Mouse (Mus musculus) heart, embryonic 13.5 days (tissue): ENCODE results near the gene Kctd5. TPM values are rescaled to one million over a fixed set of nuclear protein-coding genes. Genes with fewer than 3 reads are reported as not detected.
"Not testable (repeated sequence)": the region's sequence is repeated elsewhere in the genome, so short reads cannot be mapped to it uniquely, and the experiment has no call there.

Experiments
- ATAC-seq: fragments of 200-750 bp; cut with Nextera tagmentation; 2 replicates; pipeline ENCODE4 v1.8.0; 2017; ENCODE audit warnings: moderate TSS enrichment; ENCODE audit not compliant: insufficient number of reproducible peaks, low FRiP score, low TSS enrichment; ENCODE audit errors: extremely low read depth
- H3K27ac ChIP-seq: fragments of 300-500 bp; sonication (generic); replicated peaks from 2 replicates; pipeline ENCODE4 v1.5.1; 2015; ENCODE audit warnings: moderate library complexity, mild to moderate bottlenecking, inconsistent platforms
- H3K27me3 ChIP-seq: fragments of 300-500 bp; sonication (generic); replicated peaks from 2 replicates; pipeline ENCODE4 v1.6.1; 2015; ENCODE audit warnings: mild to moderate bottlenecking, inconsistent platforms
- H3K36me3 ChIP-seq: fragments of 300-500 bp; sonication (generic); 2 replicates; pipeline ENCODE4 v1.6.1; 2015; ENCODE audit warnings: mild to moderate bottlenecking, inconsistent platforms
- H3K4me1 ChIP-seq: fragments of 300-500 bp; sonication (generic); 2 replicates; pipeline ENCODE4 v1.6.1; 2015; ENCODE audit warnings: inconsistent platforms
- H3K4me2 ChIP-seq: fragments of 300-500 bp; sonication (generic); 2 replicates; pipeline ENCODE4 v1.6.1; 2015; ENCODE audit warnings: inconsistent platforms, mild to moderate bottlenecking, moderate library complexity
- H3K4me3 ChIP-seq: fragments of 300-500 bp; sonication (generic); 2 replicates; pipeline ENCODE4 v1.5.1; 2015; ENCODE audit warnings: moderate library complexity, mild to moderate bottlenecking, inconsistent platforms
- H3K9ac ChIP-seq: fragments of 300-500 bp; sonication (generic); 2 replicates; pipeline ENCODE4 v1.6.1; 2015; ENCODE audit warnings: inconsistent platforms, mild to moderate bottlenecking, moderate library complexity
- H3K9me3 ChIP-seq: fragments of 300-500 bp; sonication (generic); 2 replicates; pipeline ENCODE4 v1.6.1; 2016; ENCODE audit warnings: inconsistent platforms
- WGBS: fragments of 180-500 bp; shearing (Covaris S2); methylation state at CpG from one replicate; pipeline ENCODE4 v1.1.7; 2015; ENCODE audit warnings: mixed read lengths; 5-methylcytosine and 5-hydroxymethylcytosine counted together
- polyA plus RNA-seq: library from polyadenylated mRNA; unstranded; fragments of >200 nt; fragmentation: Nextera tagmentation; extraction: Ambion mirVana; gene quantifications from 2 replicates; pipeline ENCODE4 v1.2.1, GENCODE M21; 2015

Kctd5 gene
- 39.9 and 40.8 TPM in 2 replicates for polyA plus RNA-seq

DNA sequence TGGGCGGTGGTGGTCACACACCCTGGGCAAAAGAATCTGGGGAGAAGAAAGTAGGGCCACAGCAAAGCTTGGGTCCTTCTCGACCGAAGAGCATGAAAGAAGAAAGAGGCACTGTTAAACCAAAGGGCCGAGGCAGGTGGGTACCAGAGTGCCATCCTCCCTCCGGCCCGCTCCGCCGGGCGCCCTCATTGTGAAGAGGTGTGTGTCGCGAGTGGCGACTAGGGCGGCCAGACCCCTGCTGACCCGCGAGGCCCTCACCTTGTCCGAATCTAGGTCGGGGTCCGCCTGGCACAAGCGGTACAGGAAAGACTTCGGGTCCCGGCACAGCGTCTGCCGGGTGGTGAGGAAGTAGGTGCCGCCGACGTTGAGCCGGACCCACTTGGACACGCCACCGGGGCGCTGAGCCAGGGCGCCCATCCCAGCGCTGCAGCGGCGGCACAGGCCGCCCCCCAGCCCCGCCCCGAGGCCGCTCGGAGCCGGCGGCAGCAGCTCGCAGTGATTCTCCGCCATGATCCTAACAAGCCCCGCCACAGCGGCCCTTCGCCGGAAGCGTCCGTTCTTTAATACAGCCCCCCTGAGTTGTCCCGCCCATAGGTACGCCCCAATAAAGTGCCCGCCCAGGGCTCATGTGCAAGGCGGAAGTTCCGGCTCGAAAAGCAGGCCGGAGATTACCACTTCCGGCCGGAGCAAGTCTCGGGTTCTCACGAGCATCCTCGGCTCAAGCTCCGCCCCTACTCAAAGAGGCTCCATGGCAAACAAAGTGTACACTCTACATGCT lies at the start of gene Kctd5:
Kctd5 (minus strand) TSS at position 567 of the 778 bp plus-strand sequence.
- Histone ChIP-seq H3K9me3 (no peaks in the 10 kb centered on the region), H3K27me3 (no peaks in the 10 kb centered on the region), H3K4me3 (peak within 1 kb of the TSS; percentile 81), H3K4me2 (peak within 1 kb of the TSS; percentile 80), H3K4me1 (peaks cover 32% of the 10 kb centered on the region), H3K27ac (peak within 1 kb of the TSS; percentile 85), H3K36me3 (peaks cover 25% of the 10 kb centered on the region), H3K9ac (peak within 1 kb of the TSS; percentile 90)
- WGBS: under 1% methylated on average over 62 of the region's 62 CpGs
- ATAC-seq: peak; percentile 86

- Histone ChIP-seq H3K4me2 (no peak overlapping the region), H3K9ac (no peak overlapping the region), H3K4me3 (no peak overlapping the region), H3K36me3 (peaks cover 7% of the 10 kb centered on the region; the same call in 1 of the 2 replicates), H3K4me1 (peaks cover 22% of the 10 kb centered on the region), H3K27me3 (no peaks in the 10 kb centered on the region), H3K27ac (no peak overlapping the region), H3K9me3 (no peaks in the 10 kb centered on the region)
- no peak for ATAC-seq
- 70% methylated on average over 3 of the region's 3 CpGs for WGBS
These were observed 46.2 kb upstream of the Kctd5 start for GRCm38 (mm10) chr17:24119446-24119845.

- peaks cover 28% of the 10 kb centered on the region for H3K36me3 ChIP-seq
- 78% methylated on average over 4 of the region's 4 CpGs for WGBS
- no peak overlapping the region for H3K4me3 ChIP-seq
- H3K4me1 ChIP-seq: peaks cover 24% of the 10 kb centered on the region
- ATAC-seq: no peak
- H3K4me2 ChIP-seq: no peak overlapping the region
- H3K9ac ChIP-seq: no peak overlapping the region
- H3K27me3 ChIP-seq: no peaks in the 10 kb centered on the region
- no peak overlapping the region for H3K27ac ChIP-seq
- no peaks in the 10 kb centered on the region for H3K9me3 ChIP-seq
These were observed 39.7 kb upstream of the Kctd5 start for GRCm38 (mm10) chr17:24113031-24113430.

- Histone ChIP-seq H3K4me1 (peaks cover 17% of the 10 kb centered on the region), H3K4me3 (no peak overlapping the region), H3K4me2 (no peak overlapping the region), H3K9ac (no peak overlapping the region), H3K9me3 (no peaks in the 10 kb centered on the region), H3K27me3 (no peaks in the 10 kb centered on the region), H3K36me3 (peaks cover 46% of the 10 kb centered on the region), H3K27ac (no peak overlapping the region)
- WGBS: 88% methylated on average over 1 of the region's 1 CpGs
- no peak for ATAC-seq
These were observed 38.0 kb upstream of the Kctd5 start for GRCm38 (mm10) chr17:24111256-24111655.

DNA sequence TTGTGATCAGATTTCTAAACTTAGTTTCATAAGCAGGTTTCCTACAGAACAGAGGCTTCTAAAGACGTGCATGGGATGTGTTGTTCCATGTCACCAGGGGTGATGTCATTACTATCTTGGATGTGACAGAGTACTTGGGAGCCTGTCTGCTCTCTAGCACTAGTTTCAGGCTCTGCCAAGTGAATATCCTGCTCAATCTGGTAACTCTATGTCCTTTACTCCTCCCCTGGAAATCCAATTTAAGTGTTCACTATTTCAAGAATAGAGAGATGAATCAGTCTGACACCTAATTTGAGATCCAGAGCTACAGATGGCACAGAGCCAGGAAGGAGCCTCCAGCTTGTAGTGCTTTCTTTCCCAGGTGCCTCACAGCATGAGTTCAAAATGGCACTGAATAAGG lies 35.6 kb upstream of the Kctd5 start:
- H3K4me3 ChIP-seq: no peak overlapping the region
- ATAC-seq: no peak
- H3K4me1 ChIP-seq: peaks cover 11% of the 10 kb centered on the region
- WGBS: 50% methylated on average over 1 of the region's 1 CpGs
- H3K27ac ChIP-seq: peak overlapping the region; percentile 73
- peaks cover 67% of the 10 kb centered on the region for H3K36me3 ChIP-seq
- no peak overlapping the region for H3K4me2 ChIP-seq
- H3K9ac ChIP-seq: no peak overlapping the region
- no peaks in the 10 kb centered on the region for H3K9me3 ChIP-seq
- no peaks in the 10 kb centered on the region for H3K27me3 ChIP-seq

- ATAC-seq: no peak
- 88% methylated on average over 2 of the region's 2 CpGs for WGBS
- no peak overlapping the region for H3K9ac ChIP-seq
- no peaks in the 10 kb centered on the region for H3K27me3 ChIP-seq
- H3K9me3 ChIP-seq: no peaks in the 10 kb centered on the region
- H3K36me3 ChIP-seq: peaks cover 95% of the 10 kb centered on the region
- H3K27ac ChIP-seq: no peak overlapping the region
- H3K4me3 ChIP-seq: no peak overlapping the region
- no peak overlapping the region for H3K4me2 ChIP-seq
- peaks cover 11% of the 10 kb centered on the region for H3K4me1 ChIP-seq
These were observed 31.8 kb upstream of the Kctd5 start for GRCm38 (mm10) chr17:24105111-24105510.

DNA sequence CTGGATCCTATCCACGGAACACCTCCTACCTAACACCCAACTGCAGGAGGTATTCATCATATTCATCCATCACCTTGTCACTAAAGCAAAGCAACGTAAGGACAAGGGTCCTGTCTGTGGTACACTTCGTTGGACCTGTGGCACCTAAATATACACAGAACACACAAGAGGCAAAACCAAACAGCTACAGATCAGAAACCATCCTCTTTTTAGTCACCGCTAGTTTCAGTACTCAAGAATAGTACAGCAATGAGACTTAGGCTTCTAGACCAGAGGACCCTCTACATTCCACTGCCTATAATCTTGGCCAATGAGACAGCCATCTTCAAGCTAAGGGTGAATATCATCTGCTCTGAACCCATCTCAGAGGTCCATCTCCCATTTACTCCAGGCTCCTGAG lies 25.1 kb upstream of the Kctd5 start:
- Histone ChIP-seq H3K27ac (no peak overlapping the region), H3K4me1 (no peaks in the 10 kb centered on the region), H3K36me3 (peaks cover 83% of the 10 kb centered on the region), H3K9me3 (no peaks in the 10 kb centered on the region), H3K4me3 (no peak overlapping the region), H3K27me3 (no peaks in the 10 kb centered on the region), H3K4me2 (no peak overlapping the region), H3K9ac (no peak overlapping the region)
- 90% methylated on average over 4 of the region's 4 CpGs for WGBS
- no peak for ATAC-seq

- ATAC-seq: no peak
- H3K4me2 ChIP-seq: no peak overlapping the region
- WGBS: 93% methylated on average over 1 of the region's 1 CpGs
- no peak overlapping the region for H3K27ac ChIP-seq
- peaks cover 9% of the 10 kb centered on the region; the same call in 1 of the 2 replicates for H3K4me1 ChIP-seq
- no peaks in the 10 kb centered on the region for H3K27me3 ChIP-seq
- H3K4me3 ChIP-seq: no peak overlapping the region
- H3K36me3 ChIP-seq: peaks cover 89% of the 10 kb centered on the region
- H3K9ac ChIP-seq: no peak overlapping the region
- H3K9me3 ChIP-seq: no peaks in the 10 kb centered on the region
These were observed 17.3 kb upstream of the Kctd5 start for GRCm38 (mm10) chr17:24090575-24090974.

DNA sequence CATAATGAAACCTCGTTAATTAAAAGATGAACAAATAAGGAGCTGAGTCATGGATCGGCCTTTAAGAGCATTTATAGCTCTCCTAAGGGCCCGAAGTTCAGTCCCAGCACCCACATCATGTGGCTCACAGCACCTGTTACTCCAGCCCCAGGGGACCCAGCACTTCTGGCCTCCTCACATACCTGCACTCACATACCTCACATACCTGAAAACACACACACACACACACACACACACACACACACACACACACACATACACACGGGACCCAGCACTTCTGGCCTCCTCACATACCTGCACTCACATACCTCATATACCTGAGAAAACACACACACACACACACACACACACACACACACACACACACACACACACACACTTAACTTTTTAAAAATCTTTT lies 13.1 kb upstream of the Kctd5 start:
- peaks cover 87% of the 10 kb centered on the region for H3K36me3 ChIP-seq
- H3K27me3 ChIP-seq, H3K9ac ChIP-seq, H3K9me3 ChIP-seq, H3K27ac ChIP-seq, H3K4me2 ChIP-seq, H3K4me3 ChIP-seq, ATAC-seq, H3K4me1 ChIP-seq: not testable (repeated sequence)
- 94% methylated on average over 4 of the region's 4 CpGs for WGBS

- Histone ChIP-seq H3K27ac (no peak overlapping the region), H3K9me3 (no peaks in the 10 kb centered on the region), H3K4me2 (no peak overlapping the region), H3K9ac (no peak overlapping the region), H3K4me1 (peaks cover 7% of the 10 kb centered on the region; the same call in 1 of the 2 replicates), H3K4me3 (no peak overlapping the region), H3K36me3 (peaks cover 86% of the 10 kb centered on the region), H3K27me3 (no peaks in the 10 kb centered on the region)
- 46% methylated on average over 1 of the region's 1 CpGs for WGBS
- ATAC-seq: no peak
These were observed 11.3 kb upstream of the Kctd5 start for GRCm38 (mm10) chr17:24084593-24084992.

DNA sequence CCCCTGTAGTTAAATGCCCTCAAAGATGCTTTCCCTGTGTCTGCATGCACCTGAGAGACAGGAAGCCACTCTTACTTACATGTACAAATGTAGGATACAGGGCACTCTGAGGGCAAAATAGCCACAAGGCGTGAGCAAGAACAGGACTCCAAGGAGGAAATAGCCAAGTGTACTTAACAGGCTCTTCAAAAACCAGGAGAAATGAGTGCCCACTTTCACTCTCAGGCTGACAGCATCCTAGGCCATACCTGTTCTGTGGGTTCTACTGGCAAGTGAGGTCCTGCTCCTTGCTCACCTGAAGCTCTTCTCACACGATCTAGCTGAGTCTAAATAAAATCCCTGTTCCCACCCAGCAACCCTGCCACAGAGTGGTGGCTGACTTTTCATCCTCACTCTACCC lies 3.8 kb upstream of the Kctd5 start:
- peaks cover 60% of the 10 kb centered on the region for H3K36me3 ChIP-seq
- H3K27ac ChIP-seq: no peak overlapping the region
- no peaks in the 10 kb centered on the region for H3K27me3 ChIP-seq
- no peaks in the 10 kb centered on the region for H3K9me3 ChIP-seq
- WGBS: 84% methylated on average over 2 of the region's 2 CpGs
- no peak overlapping the region for H3K9ac ChIP-seq
- peaks cover 6% of the 10 kb centered on the region for H3K4me1 ChIP-seq
- no peak for ATAC-seq
- H3K4me3 ChIP-seq: no peak overlapping the region
- no peak overlapping the region for H3K4me2 ChIP-seq

GRCm38 (mm10) chr17:24069531-24069930 lies 3.8 kb downstream of the Kctd5 start:
- no peak for ATAC-seq

More at GRCm38 (mm10) chr17:24069531-24069930, 3.8 kb downstream of the Kctd5 start:
- H3K27me3 ChIP-seq: no peaks in the 10 kb centered on the region
- WGBS: 86% methylated on average over 3 of the region's 3 CpGs
- H3K4me1 ChIP-seq: peaks cover 32% of the 10 kb centered on the region
- peaks cover 21% of the 10 kb centered on the region for H3K36me3 ChIP-seq
- no peak overlapping the region for H3K4me2 ChIP-seq
- H3K27ac ChIP-seq: no peak overlapping the region
- H3K9me3 ChIP-seq: no peaks in the 10 kb centered on the region
- no peak overlapping the region for H3K9ac ChIP-seq
- no peak overlapping the region for H3K4me3 ChIP-seq
